Mouse (Mus musculus): ENCODE data around the gene Ctr9. TPM values are rescaled to one million over a fixed set of nuclear protein-coding genes. Genes with fewer than 3 reads are reported as not detected.
A peak's percentile ranks its signal among the peaks of the same experiment; 100 is the strongest.

Ctr9 gene
- polyA plus RNA-seq, 1 experiment from 2014 or later: 75.7 TPM

DNA sequence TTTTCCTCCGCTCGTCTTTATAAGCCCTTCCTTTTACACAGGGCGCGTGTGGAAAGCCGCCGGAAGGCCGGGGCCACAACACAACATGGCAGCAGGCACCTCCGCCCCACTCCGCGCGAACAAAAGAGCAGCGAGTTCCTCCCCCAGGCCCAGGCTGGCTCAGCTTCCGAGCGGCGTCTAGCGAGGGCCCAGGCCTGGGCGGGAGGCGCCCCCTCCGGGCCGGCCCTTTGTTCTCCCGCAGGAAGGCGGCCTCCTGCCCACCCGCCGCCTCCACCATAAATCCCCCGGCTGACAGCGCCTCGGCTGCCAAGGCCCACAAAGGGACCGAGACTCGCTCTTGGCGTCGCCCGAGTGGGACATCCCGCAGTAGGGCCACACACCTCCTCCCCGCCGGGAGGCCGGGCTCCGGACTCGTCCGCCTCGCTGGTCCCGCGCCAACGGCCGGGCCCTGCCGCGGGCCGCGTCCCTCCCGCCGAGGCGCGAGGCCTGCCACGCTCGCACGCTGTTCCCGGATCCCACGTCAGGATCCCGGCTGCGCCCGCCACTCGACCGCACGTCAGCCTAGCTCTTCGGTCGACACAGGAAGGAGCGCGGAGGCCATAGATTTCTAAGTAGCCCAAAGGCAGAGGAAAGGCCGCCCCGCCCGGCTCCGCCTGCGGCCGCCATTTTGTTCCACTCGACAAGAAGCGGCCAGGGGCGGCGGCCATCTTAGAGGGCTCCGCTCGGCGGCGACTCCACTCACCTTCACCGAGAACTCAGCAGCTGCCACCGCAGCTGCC lies 53.5 kb downstream of the Ctr9 start:
- under 1% methylated on average over 82 of the region's 83 CpGs for WGBS
- no peaks in the 10 kb centered on the region for H3K9me3 ChIP-seq (ENCODE audit: control insufficient read depth, low read length)
- H3K27ac ChIP-seq (ENCODE audit: low read depth, low read length): peak overlapping the region; percentile 100
- H3K4me1 ChIP-seq (ENCODE audit: control insufficient read depth, insufficient read depth, low read length): peaks cover 17% of the 10 kb centered on the region; the same call in 1 of the 2 replicates
- peak overlapping the region; percentile 100 for H3K9ac ChIP-seq (ENCODE audit: low read depth, low read length)
- H3K4me2 ChIP-seq (replicated peaks; ENCODE audit: low read depth, low read length): peak overlapping the region; percentile 57
- H3K36me3 ChIP-seq (ENCODE audit: control insufficient read depth, insufficient read depth, low read length): peaks cover 44% of the 10 kb centered on the region
- H3K4me3 ChIP-seq (ENCODE audit: low read length): peak overlapping the region; percentile 98
- no peaks in the 10 kb centered on the region for H3K27me3 ChIP-seq (ENCODE audit: control insufficient read depth, insufficient read depth, low read length)
- ATAC-seq (ENCODE audit: low FRiP score, low TSS enrichment): peak; percentile 77

DNA sequence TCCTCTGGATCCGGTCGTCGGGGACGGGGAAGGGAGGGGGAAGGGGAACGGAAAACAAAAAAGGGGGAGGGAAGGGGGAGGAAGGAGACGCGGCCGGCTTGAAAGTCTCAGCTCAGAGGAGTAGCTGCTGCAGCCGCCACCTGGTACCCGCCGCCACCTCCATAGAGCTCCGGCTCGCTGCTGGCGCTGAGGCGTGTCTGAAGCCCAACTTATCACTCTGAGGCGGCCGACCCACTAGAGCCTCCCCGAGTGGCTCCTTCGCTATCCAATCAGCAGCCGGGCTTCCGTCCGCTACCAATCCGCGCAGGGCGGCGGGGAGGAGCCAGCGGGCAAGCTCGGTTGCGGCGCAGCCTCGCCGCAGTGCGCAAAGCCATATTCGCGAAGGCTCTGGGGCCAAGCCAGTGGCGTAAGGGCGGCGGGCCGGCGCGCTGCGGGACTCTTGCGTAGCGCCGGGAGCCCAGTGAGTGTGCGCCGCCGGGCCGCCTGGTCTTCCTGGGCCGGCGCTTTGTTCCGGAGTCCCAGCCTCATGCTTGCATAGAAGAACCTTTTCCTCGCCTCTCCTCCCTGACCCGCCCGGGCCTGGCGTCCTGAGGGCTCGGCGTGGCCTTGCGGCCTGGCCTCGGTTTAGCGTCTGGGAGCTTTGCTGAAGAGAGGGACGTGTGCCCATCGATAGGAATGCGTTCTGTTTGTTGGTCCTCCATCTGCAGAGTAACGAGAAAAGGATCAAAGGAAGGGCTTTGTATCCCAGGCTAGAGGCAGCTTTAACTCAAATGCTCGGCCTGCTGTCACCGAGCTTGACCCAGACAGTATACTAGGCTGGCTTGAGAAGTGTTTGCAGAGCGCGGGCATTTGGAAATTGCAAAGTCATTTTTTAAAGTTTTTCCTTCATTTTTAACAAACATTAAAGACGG lies 54.3 kb downstream of the Ctr9 start, which contains the start of gene Eif4g2:
Eif4g2 (minus strand) TSS at position 209 of the 911 bp plus-strand sequence.
- ATAC-seq (ENCODE audit: low FRiP score, low TSS enrichment): peak; percentile 99

DNA sequence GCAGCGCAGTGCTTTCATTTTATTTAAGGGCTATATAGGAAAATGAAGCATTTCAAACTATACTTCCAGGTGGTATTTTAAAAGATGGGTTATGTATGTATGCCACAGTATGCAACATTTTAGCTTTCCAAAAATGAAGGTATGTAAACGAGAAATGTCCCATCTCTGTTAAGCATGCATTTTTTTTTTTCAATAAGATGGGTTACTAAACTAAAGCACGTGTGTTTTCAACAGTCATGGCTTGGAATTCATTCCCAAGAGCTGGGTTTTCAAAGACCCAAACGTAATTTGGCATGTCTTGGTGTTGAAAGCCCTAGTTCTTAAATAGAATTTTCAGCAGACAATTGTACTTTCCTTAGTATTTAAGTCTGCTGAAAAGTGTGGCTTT lies 55.0 kb downstream of the Ctr9 start:
- ATAC-seq (ENCODE audit: low FRiP score, low TSS enrichment): no peak

More for the DNA sequence above, 54.3 kb downstream of the Ctr9 start, which contains the start of gene Eif4g2:
- peak within 1 kb of the TSS; percentile 98 for H3K4me3 ChIP-seq (ENCODE audit: low read length)
- peak within 1 kb of the TSS; percentile 100 for H3K27ac ChIP-seq (ENCODE audit: low read depth, low read length)
- H3K9me3 ChIP-seq (ENCODE audit: control insufficient read depth, low read length): no peaks in the 10 kb centered on the region
- H3K27me3 ChIP-seq (ENCODE audit: control insufficient read depth, insufficient read depth, low read length): no peaks in the 10 kb centered on the region
- peak within 1 kb of the TSS; percentile 100 for H3K9ac ChIP-seq (ENCODE audit: low read depth, low read length)
- H3K36me3 ChIP-seq (ENCODE audit: control insufficient read depth, insufficient read depth, low read length): peaks cover 36% of the 10 kb centered on the region
- under 1% methylated on average over 65 of the region's 70 CpGs for WGBS
- peak within 1 kb of the TSS; percentile 57 for H3K4me2 ChIP-seq (replicated peaks; ENCODE audit: low read depth, low read length)
- peaks cover 17% of the 10 kb centered on the region; the same call in 1 of the 2 replicates for H3K4me1 ChIP-seq (ENCODE audit: control insufficient read depth, insufficient read depth, low read length)

DNA sequence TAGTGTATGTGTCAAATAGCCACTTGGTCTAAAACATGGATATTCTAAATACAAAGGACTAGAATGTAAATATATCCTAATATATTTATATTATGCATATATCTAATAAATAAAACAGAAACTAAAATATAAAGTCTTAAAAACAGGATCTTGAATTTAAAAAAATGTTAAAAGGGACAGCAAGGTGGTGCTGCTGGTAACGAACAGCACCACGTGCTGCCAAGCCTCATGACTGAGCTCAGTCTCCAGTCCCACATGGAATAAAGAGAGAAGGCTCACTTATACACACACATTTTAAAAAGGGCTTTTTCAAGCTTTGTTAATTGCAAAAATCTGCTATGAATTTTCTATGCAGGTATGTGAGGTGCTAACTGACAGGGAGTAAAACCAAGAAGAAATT lies 55.7 kb downstream of the Ctr9 start:
- no peak overlapping the region for H3K4me2 ChIP-seq (replicated peaks; ENCODE audit: low read depth, low read length)
- H3K27me3 ChIP-seq (ENCODE audit: control insufficient read depth, insufficient read depth, low read length): no peaks in the 10 kb centered on the region
- WGBS: 87% methylated on average over 2 of the region's 2 CpGs
- no peak overlapping the region for H3K27ac ChIP-seq (ENCODE audit: low read depth, low read length)
- no peak for ATAC-seq (ENCODE audit: low FRiP score, low TSS enrichment)
- H3K4me1 ChIP-seq (ENCODE audit: control insufficient read depth, insufficient read depth, low read length): peaks cover 16% of the 10 kb centered on the region; the same call in 1 of the 2 replicates
- no peak overlapping the region for H3K4me3 ChIP-seq (ENCODE audit: low read length)
- no peaks in the 10 kb centered on the region for H3K9me3 ChIP-seq (ENCODE audit: control insufficient read depth, low read length)
- H3K9ac ChIP-seq (ENCODE audit: low read depth, low read length): no peak overlapping the region
- H3K36me3 ChIP-seq (ENCODE audit: control insufficient read depth, insufficient read depth, low read length): peaks cover 22% of the 10 kb centered on the region

More for the DNA sequence above, 55.0 kb downstream of the Ctr9 start:
- peak overlapping the region; percentile 100 for H3K9ac ChIP-seq (ENCODE audit: low read depth, low read length)
- H3K4me3 ChIP-seq (ENCODE audit: low read length): peak overlapping the region; percentile 98
- 15% methylated on average over 4 of the region's 4 CpGs for WGBS
- peaks cover 17% of the 10 kb centered on the region; the same call in 1 of the 2 replicates for H3K4me1 ChIP-seq (ENCODE audit: control insufficient read depth, insufficient read depth, low read length)
- peaks cover 29% of the 10 kb centered on the region for H3K36me3 ChIP-seq (ENCODE audit: control insufficient read depth, insufficient read depth, low read length)
- no peaks in the 10 kb centered on the region for H3K9me3 ChIP-seq (ENCODE audit: control insufficient read depth, low read length)
- H3K4me2 ChIP-seq (replicated peaks; ENCODE audit: low read depth, low read length): peak overlapping the region; percentile 57
- H3K27me3 ChIP-seq (ENCODE audit: control insufficient read depth, insufficient read depth, low read length): no peaks in the 10 kb centered on the region
- H3K27ac ChIP-seq (ENCODE audit: low read depth, low read length): peak overlapping the region; percentile 100

DNA sequence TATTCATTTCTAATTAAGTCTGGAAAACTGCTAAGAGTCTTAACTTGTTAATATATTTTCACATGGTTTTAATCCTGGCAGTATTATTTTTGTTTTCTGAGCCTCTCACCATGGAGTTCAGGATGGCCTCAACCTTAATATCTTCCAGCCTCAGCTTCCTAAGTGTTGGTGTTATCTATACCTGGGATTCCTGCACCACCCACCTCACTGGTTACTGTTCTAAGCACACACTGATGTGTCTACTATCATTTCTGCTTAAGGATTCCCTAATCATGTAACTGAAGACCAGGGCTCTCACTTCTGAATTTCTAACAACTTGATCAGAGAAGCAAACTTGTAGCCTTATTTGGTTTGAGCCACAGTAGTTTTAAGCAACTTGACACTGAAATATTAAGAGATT lies 56.4 kb downstream of the Ctr9 start:
- Histone ChIP-seq H3K27ac (ENCODE audit: low read depth, low read length) (no peak overlapping the region), H3K27me3 (ENCODE audit: control insufficient read depth, insufficient read depth, low read length) (no peaks in the 10 kb centered on the region), H3K4me3 (ENCODE audit: low read length) (no peak overlapping the region), H3K9ac (ENCODE audit: low read depth, low read length) (no peak overlapping the region), H3K4me2 (replicated peaks; ENCODE audit: low read depth, low read length) (no peak overlapping the region), H3K9me3 (ENCODE audit: control insufficient read depth, low read length) (no peaks in the 10 kb centered on the region), H3K36me3 (ENCODE audit: control insufficient read depth, insufficient read depth, low read length) (peaks cover 15% of the 10 kb centered on the region), H3K4me1 (ENCODE audit: control insufficient read depth, insufficient read depth, low read length) (peaks cover 12% of the 10 kb centered on the region; the same call in 1 of the 2 replicates)
- no peak for ATAC-seq (ENCODE audit: low FRiP score, low TSS enrichment)

DNA sequence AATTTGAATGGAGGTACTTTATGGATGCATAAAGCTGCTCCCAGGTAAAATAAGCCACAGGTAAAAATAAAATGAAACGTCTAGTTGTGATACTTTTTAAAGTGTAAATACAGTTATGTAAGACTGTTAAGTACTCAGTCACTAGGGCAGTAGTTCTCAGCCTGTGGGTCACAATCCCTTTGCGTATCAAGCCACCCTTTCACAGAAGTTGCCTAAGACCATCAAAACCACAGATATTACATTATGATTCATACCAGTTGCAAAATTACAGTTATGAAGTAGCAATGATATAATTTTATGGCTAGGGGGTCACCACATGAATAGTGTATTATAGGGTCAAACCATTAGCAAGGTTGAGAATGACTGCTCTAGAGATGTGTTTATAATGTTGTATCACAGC lies 66.4 kb downstream of the Ctr9 start:
- no peak overlapping the region for H3K4me2 ChIP-seq (replicated peaks; ENCODE audit: low read depth, low read length)
- WGBS: 82% methylated on average over 2 of the region's 2 CpGs
- H3K27me3 ChIP-seq (ENCODE audit: control insufficient read depth, insufficient read depth, low read length): no peaks in the 10 kb centered on the region
- H3K27ac ChIP-seq (ENCODE audit: low read depth, low read length): no peak overlapping the region
- H3K9ac ChIP-seq (ENCODE audit: low read depth, low read length): no peak overlapping the region
- H3K9me3 ChIP-seq (ENCODE audit: control insufficient read depth, low read length): no peaks in the 10 kb centered on the region
- no peaks in the 10 kb centered on the region for H3K4me1 ChIP-seq (ENCODE audit: control insufficient read depth, insufficient read depth, low read length)
- ATAC-seq (ENCODE audit: low FRiP score, low TSS enrichment): no peak
- no peak overlapping the region for H3K4me3 ChIP-seq (ENCODE audit: low read length)
- no peaks in the 10 kb centered on the region for H3K36me3 ChIP-seq (ENCODE audit: control insufficient read depth, insufficient read depth, low read length)

DNA sequence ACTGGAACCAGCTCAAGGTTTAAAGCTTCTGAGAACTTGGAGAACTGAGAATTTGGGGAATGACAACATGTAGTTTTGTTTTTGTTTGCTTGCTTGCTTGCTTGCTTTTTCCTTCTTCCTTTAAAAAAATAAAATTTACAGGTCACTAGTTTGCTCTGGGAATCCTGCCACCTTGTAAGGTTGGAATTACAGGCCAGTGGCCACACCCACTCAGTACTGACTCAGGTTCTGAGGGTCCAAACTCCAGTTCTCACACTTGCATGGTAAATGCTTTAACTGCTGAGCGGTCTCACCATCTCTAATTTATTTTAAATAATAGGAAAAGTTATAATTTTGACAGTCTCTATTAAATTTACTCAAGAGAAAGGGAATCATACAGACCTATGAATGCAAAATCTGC lies 69.4 kb downstream of the Ctr9 start:
- H3K9me3 ChIP-seq (ENCODE audit: control insufficient read depth, low read length): no peaks in the 10 kb centered on the region
- H3K27ac ChIP-seq (ENCODE audit: low read depth, low read length): no peak overlapping the region
- no peaks in the 10 kb centered on the region for H3K36me3 ChIP-seq (ENCODE audit: control insufficient read depth, insufficient read depth, low read length)
- H3K4me1 ChIP-seq (ENCODE audit: control insufficient read depth, insufficient read depth, low read length): no peaks in the 10 kb centered on the region
- H3K27me3 ChIP-seq (ENCODE audit: control insufficient read depth, insufficient read depth, low read length): no peaks in the 10 kb centered on the region
- no peak overlapping the region for H3K4me2 ChIP-seq (replicated peaks; ENCODE audit: low read depth, low read length)
- no peak overlapping the region for H3K4me3 ChIP-seq (ENCODE audit: low read length)
- no peak for ATAC-seq (ENCODE audit: low FRiP score, low TSS enrichment)
- H3K9ac ChIP-seq (ENCODE audit: low read depth, low read length): no peak overlapping the region
- 95% methylated on average over 1 of the region's 1 CpGs for WGBS
